Mouse (Mus musculus) liver, postnatal 0 days (tissue): Measurements from ENCODE around the gene Clptm1l. TPM values are rescaled to one million over a fixed set of nuclear protein-coding genes. Genes with fewer than 3 reads are reported as not detected.

ENCODE experiments used
- ATAC-seq: fragments of 200-750 bp; cut with Nextera tagmentation; 2 replicates; pipeline ENCODE4 v1.8.0; 2017; ENCODE audit warnings: mild to moderate bottlenecking, moderate library complexity
- DNase-seq: peaks from one replicate; pipeline ENCODE4 v3.0.0-alpha.2; 2016
- H3K27ac ChIP-seq: fragments of 300-500 bp; sonication (generic); 2 replicates; pipeline ENCODE4 v1.5.1; 2014; ENCODE audit warnings: antibody characterized with exemption, moderate library complexity, mild to moderate bottlenecking, low read depth
- H3K27me3 ChIP-seq: fragments of 300-500 bp; sonication (generic); 2 replicates; pipeline ENCODE4 v1.6.1; 2014; ENCODE audit warnings: low read length, control low read depth, mixed read lengths; ENCODE audit not compliant: insufficient read depth
- H3K36me3 ChIP-seq: fragments of 300-500 bp; sonication (generic); replicated peaks from 2 replicates; pipeline ENCODE4 v1.6.1; 2014; ENCODE audit warnings: mild to moderate bottlenecking, control low read depth, low read length, moderate library complexity, mixed read lengths; ENCODE audit not compliant: insufficient read depth
- H3K4me1 ChIP-seq: fragments of 300-500 bp; sonication (generic); 2 replicates; pipeline ENCODE4 v1.6.1; 2014; ENCODE audit warnings: antibody characterized with exemption, mild to moderate bottlenecking, control low read depth; ENCODE audit not compliant: insufficient read depth
- H3K4me2 ChIP-seq: fragments of 300-500 bp; sonication (generic); 2 replicates; pipeline ENCODE4 v1.6.1; 2014; ENCODE audit warnings: low read depth, mild to moderate bottlenecking, low read length, moderate library complexity, mixed read lengths
- H3K4me3 ChIP-seq: fragments of 300-500 bp; sonication (generic); 2 replicates; pipeline ENCODE4 v1.5.1; 2014; ENCODE audit warnings: low read depth, low read length
- H3K9ac ChIP-seq: fragments of 300-500 bp; sonication (generic); replicated peaks from 2 replicates; pipeline ENCODE4 v1.6.1; 2014; ENCODE audit warnings: mild to moderate bottlenecking, moderate library complexity
- H3K9me3 ChIP-seq: fragments of 300-500 bp; sonication (generic); 2 replicates; pipeline ENCODE4 v1.6.1; 2016; ENCODE audit warnings: mild to moderate bottlenecking, control low read depth, low read length, mixed read lengths
- CTCF ChIP-seq: sonication (generic); IDR thresholded peaks from 2 replicates; pipeline ENCODE4 v1.5.1; 2016; ENCODE audit warnings: antibody characterized with exemption, low read depth
- EP300 ChIP-seq: IDR thresholded peaks from 2 replicates; pipeline ENCODE4 v1.6.1; 2016; ENCODE audit warnings: antibody characterized with exemption, low read depth, mild to moderate bottlenecking
- WGBS: fragments of 180-500 bp; shearing (Covaris S2); extraction: QIAGEN DNeasy Blood & Tissue Kit; methylation state at CpG from one replicate; pipeline ENCODE4 v1.1.7; 2014; ENCODE audit not compliant: insufficient replicate concordance; 5-methylcytosine and 5-hydroxymethylcytosine counted together
- polyA plus RNA-seq: library from polyadenylated mRNA; unstranded; fragments of >200 nt; fragmentation: Nextera tagmentation; extraction: Ambion mirVana; gene quantifications from 2 replicates; pipeline ENCODE4 v1.2.1, GENCODE M21; 2015

Gene Clptm1l
- polyA plus RNA-seq, 1 experiment from 2014 or later = 54.3 TPM

DNA sequence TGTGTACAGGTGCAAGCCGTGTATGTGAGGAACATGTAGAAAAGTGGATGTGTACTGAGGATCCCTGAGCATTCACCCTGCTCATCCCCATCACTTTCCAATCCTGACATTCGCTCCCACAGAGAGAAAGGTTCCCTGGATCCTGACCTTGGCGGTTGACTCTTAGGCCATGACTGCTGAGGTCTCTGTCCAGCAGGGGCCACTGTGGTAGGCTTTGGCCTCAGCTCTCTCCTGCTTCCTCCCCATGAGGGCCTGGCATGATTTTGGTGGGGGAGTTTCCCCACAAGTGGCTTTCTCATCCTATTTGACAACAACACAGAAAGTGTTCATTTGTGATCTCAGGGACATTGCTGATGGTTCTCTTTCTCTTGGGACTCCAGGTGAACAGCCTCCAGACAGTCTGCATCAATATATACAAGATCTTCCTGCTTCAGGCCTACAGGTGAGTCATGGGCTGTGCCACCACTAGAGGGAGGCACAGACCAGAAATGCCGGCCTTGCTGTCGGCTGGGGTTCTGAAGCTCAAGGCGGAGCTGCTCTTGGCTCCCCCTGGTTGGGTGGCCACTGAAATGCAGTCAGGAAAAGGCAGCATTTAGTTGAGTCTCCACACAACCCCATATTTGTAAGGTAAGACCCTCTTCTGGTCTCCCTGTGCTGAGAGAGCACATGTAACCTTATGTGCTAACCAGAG is 42.7 kb downstream of the Clptm1l start:
- TF ChIP-seq EP300 = no peak
- TF ChIP-seq CTCF = peak; percentile 91
- Histone ChIP-seq H3K4me3 (no peak overlapping the region), H3K4me1 (no peaks in the 10 kb centered on the region), H3K27me3 (no peaks in the 10 kb centered on the region), H3K27ac (no peak overlapping the region), H3K36me3 (no peaks in the 10 kb centered on the region), H3K4me2 (no peak overlapping the region), H3K9ac (no peak overlapping the region), H3K9me3 (no peaks in the 10 kb centered on the region)
- 35% methylated on average over 6 of the region's 6 CpGs for WGBS
- peak; percentile 81 for ATAC-seq
- DNase-seq = peak; percentile 71

DNA sequence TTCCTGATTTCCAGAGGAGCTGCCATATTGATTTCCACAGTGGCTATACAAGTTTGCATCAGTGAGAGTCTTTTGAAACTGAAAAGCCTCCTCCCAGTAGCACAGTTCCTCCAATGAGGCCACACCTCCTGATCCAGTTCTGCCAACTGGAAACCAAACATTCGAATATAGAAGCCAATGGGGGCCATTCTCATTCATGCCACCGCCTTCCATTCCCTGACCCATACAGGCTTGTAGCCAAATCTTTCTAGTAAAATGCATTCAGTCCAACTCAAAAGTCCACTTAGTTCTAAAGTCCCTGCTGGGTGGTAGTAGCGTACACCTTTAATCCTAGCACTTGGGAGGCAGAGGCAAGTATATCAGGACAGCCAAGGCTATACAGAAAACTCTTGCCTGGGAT is 49.5 kb downstream of the Clptm1l start:
- DNase-seq (no peak), ATAC-seq (peak; percentile 63)
- TF ChIP-seq EP300 = no peak
- no peak for TF ChIP-seq CTCF
- Histone ChIP-seq H3K4me3 (no peak overlapping the region), H3K27ac (no peak overlapping the region), H3K4me1 (no peaks in the 10 kb centered on the region), H3K9ac (no peak overlapping the region), H3K4me2 (no peak overlapping the region), H3K36me3 (no peaks in the 10 kb centered on the region), H3K9me3 (no peaks in the 10 kb centered on the region), H3K27me3 (no peaks in the 10 kb centered on the region)
- 65% methylated on average over 3 of the region's 3 CpGs for WGBS

DNA sequence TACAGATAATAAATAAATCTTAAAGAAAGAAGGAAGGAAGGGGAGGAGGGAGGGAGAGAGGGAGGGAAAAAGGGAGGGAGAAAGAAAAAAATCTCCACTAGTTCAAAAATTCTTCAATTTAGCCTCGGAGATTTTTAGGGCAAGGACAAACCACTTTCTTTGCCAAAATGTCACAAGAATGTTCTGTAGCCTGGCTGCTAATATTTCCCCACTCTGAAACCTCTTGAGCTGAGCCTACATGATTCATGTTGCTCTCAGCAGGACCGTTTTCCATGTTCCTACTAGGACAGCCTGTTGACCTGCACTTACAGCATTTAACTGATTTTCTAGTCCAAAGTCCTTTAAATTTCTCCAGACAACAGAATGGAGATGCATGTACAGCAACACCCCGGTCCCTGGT is 51.2 kb downstream of the Clptm1l start:
- Histone ChIP-seq H3K9ac (no peak overlapping the region), H3K4me2 (no peak overlapping the region), H3K27ac (no peak overlapping the region), H3K27me3 (no peaks in the 10 kb centered on the region), H3K4me3 (no peak overlapping the region), H3K36me3 (no peaks in the 10 kb centered on the region), H3K9me3 (no peaks in the 10 kb centered on the region), H3K4me1 (no peaks in the 10 kb centered on the region)
- TF ChIP-seq EP300 = no peak
- no peak for TF ChIP-seq CTCF
- ATAC-seq = no peak
- no peak for DNase-seq
- 61% methylated on average over 3 of the region's 3 CpGs for WGBS

DNA sequence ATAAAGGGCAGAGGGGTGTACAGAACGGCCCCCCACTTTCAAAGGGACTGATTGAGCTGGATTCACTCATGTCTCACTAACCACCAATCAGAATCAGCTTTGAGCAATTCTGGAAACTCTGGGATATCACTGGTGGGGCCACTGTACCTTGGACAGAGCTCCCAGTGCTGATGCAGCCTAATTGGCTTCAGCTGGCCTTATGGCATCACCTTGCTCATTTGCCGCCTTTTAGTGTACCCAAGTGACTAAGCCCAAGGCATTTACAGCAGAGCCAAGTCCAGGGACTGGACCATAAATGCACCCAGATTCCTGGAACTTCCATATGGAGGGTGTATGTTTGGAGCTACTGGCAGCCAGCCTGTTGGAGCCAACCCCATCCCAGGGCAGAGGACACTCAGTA is 55.1 kb downstream of the Clptm1l start:
- TF ChIP-seq EP300 = no peak
- no peak for TF ChIP-seq CTCF
- DNase-seq = no peak
- 55% methylated on average over 2 of the region's 2 CpGs for WGBS

DNA sequence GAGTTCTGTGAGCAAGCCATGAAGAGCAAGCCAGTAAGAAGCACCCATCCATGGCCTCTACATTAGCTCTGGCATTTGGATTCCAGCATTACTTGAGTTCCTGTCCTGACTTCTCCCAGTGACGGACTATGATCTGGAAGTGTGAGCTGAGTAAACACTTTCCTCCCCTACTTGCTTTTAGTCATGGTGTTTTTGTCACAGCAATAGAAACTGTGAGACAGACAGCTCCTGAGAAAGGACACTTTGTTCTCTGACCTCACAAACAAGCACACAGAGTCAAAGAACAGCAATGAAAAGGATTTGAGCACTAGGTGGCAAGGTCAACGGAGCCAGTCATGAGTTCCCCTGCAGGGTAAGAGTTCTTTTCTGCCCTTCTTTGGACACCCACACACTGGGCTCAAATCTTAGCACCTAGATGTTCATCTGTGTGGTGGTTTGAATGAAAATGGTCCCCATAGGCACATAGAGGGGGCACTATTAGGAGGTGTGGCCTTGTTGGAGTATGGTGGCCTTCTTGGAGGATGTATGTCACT is 56.4 kb downstream of the Clptm1l start:
- H3K4me3 ChIP-seq = no peak overlapping the region
- peak; percentile 17; the same call in 1 of the 2 replicates for ATAC-seq
- 68% methylated on average over 2 of the region's 2 CpGs for WGBS

More for the DNA sequence above, 55.1 kb downstream of the Clptm1l start:
- ATAC-seq = no peak
- no peak overlapping the region for H3K4me2 ChIP-seq
- no peaks in the 10 kb centered on the region for H3K27me3 ChIP-seq
- no peak overlapping the region for H3K9ac ChIP-seq
- H3K27ac ChIP-seq = no peak overlapping the region
- H3K36me3 ChIP-seq = no peaks in the 10 kb centered on the region
- H3K9me3 ChIP-seq = no peaks in the 10 kb centered on the region
- H3K4me1 ChIP-seq = no peaks in the 10 kb centered on the region
- H3K4me3 ChIP-seq = no peak overlapping the region

More for the DNA sequence above, 56.4 kb downstream of the Clptm1l start:
- Histone ChIP-seq H3K27me3 (no peaks in the 10 kb centered on the region), H3K9ac (no peak overlapping the region), H3K27ac (no peak overlapping the region), H3K4me2 (no peak overlapping the region), H3K9me3 (no peaks in the 10 kb centered on the region), H3K4me1 (no peaks in the 10 kb centered on the region), H3K36me3 (no peaks in the 10 kb centered on the region)
- DNase-seq = no peak
- TF ChIP-seq EP300 = no peak

Other genes with a start within 250 kb of the Clptm1l start
- gene Lpcat1, start 136.8 kb upstream of the Clptm1l start, polyA plus RNA-seq = 31.0 and 32.4 TPM in 2 replicates
- 0.22 and 0.34 TPM in 2 replicates for gene Slc6a3, start 67.3 kb upstream of the Clptm1l start, polyA plus RNA-seq
- 0.21 and 0.29 TPM in 2 replicates for gene Tert, start 22.9 kb downstream of the Clptm1l start, polyA plus RNA-seq
- not detected in 2 replicates for gene Slc6a18, start 74.0 kb downstream of the Clptm1l start, polyA plus RNA-seq
- 1.3 and 1.4 TPM in 2 replicates for gene Slc6a19, start 100.9 kb downstream of the Clptm1l start, polyA plus RNA-seq
- gene Slc12a7, start 129.1 kb downstream of the Clptm1l start, polyA plus RNA-seq = 6.5 and 7.0 TPM in 2 replicates
- gene Nkd2, start 243.6 kb downstream of the Clptm1l start, polyA plus RNA-seq = 0.13 and 0.15 TPM in 2 replicates